Mouse (Mus musculus) C2C12 (cell line): ENCODE measurements around the gene Tube1. TPM values are rescaled to one million over a fixed set of nuclear protein-coding genes. Genes with fewer than 3 reads are reported as not detected.

Experiments used
- H3K27me3 ChIP-seq: one replicate; pipeline ENCODE4 v1.6.1; 2011; ENCODE audit not compliant: control insufficient read depth, insufficient read depth, insufficient read length
- H3K36me3 ChIP-seq: one replicate; pipeline ENCODE4 v1.6.1; 2011; ENCODE audit not compliant: control insufficient read depth, insufficient read depth
- H3K4me3 ChIP-seq: one replicate; pipeline ENCODE4 v1.5.1; 2011; ENCODE audit warnings: mild to moderate bottlenecking, control low read depth; ENCODE audit not compliant: poor library complexity, insufficient read depth, severe bottlenecking
- H3K79me2 ChIP-seq: one replicate; pipeline ENCODE4 v1.6.1; 2011; ENCODE audit not compliant: control insufficient read depth, insufficient read depth
- H3K79me3 ChIP-seq: one replicate; pipeline ENCODE4 v1.6.1; 2011; ENCODE audit warnings: low read depth, control low read depth
- H3ac ChIP-seq: one replicate; pipeline ENCODE3; 2011; ENCODE audit warnings: low read depth; ENCODE audit not compliant: control insufficient read depth, insufficient read length
- CEBPB ChIP-seq: IDR thresholded peaks from one replicate; pipeline ENCODE4 v1.6.1; 2011; ENCODE audit warnings: low read depth, mild to moderate bottlenecking, control low read depth, moderate library complexity
- CTCF ChIP-seq: IDR thresholded peaks from one replicate; pipeline ENCODE4 v1.5.1; 2011; ENCODE audit not compliant: control insufficient read depth, insufficient read depth, insufficient read length
- FOSL1 ChIP-seq: IDR thresholded peaks from one replicate; pipeline ENCODE4 v1.8.0; 2011; ENCODE audit warnings: mild to moderate bottlenecking, low read length; ENCODE audit not compliant: poor library complexity, insufficient read depth, severe bottlenecking
- MAX ChIP-seq: IDR thresholded peaks from one replicate; pipeline ENCODE4 v1.6.1; 2011; ENCODE audit warnings: mild to moderate bottlenecking, control low read depth
- MYOD1 ChIP-seq: IDR thresholded peaks from one replicate; pipeline ENCODE4 v1.6.1; 2011; ENCODE audit warnings: low read depth; ENCODE audit not compliant: control insufficient read depth, insufficient read length
- MYOG ChIP-seq: IDR thresholded peaks from one replicate; pipeline ENCODE4 v1.6.1; 2011; ENCODE audit not compliant: control insufficient read depth, insufficient read length; ENCODE audit errors: extremely low read depth
- USF1 ChIP-seq: IDR thresholded peaks from one replicate; pipeline ENCODE4 v1.6.1; 2011; ENCODE audit warnings: low read depth, mild to moderate bottlenecking, control low read depth, moderate library complexity
- polyA plus RNA-seq: library from polyadenylated mRNA; unstranded; fragments of >200 nt; fragmentation: generic; extraction: Trizol; gene quantifications from one replicate; pipeline ENCODE4 v1.2.1, GENCODE M21; 2012; ENCODE audit warnings: missing spikeins

The Tube1 gene
- polyA plus RNA-seq, 1 experiment, result 3.3 TPM

DNA sequence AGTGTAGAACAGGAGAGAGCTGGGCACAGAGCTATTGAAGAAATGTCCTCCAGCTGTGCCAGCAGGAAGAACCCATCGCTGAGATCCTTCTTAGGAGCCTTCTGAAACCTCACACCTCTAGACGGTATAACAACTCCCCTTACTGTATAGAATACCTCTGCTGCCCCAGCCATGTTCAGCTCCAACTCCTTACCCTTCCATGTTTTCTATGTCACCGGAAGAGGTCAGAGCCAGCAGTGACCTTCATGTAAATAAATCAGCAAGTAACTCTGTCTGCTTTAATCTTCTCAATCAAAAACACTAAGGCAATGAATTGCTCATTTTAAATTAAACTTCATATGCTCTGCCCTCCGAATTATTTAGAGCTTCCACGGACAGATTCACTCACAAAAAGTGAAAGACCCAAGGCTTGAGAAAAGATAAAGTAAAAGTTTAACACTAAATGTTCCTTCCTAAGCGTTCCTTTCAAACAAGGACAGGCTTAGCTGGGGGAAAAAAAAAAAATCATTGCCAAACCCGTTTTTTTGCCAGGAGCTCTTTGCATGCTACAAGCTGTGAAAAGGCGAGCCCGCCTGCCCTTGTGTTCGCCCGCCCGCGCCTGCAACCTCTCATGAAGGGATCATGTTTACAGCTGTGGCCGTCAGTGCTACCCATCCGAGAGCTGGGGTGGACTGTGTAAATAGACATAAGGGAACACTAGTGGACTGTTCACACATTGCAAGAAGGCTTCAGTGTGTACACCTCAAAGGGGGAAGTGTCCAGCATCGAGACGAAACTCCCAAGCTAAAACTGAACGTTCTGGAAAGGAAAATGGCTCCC is 29.1 kb downstream of the Tube1 start:
- H3K79me2 ChIP-seq, result no peaks in the 10 kb centered on the region
- TF ChIP-seq CTCF, result no peak
- TF ChIP-seq MAX, result no peak
- no peak for TF ChIP-seq MYOD1
- TF ChIP-seq CEBPB, result no peak
- TF ChIP-seq MYOG, result no peak
- no peaks in the 10 kb centered on the region for H3K79me3 ChIP-seq
- H3K27me3 ChIP-seq, result peaks cover 6% of the 10 kb centered on the region
- H3ac ChIP-seq, result no peak overlapping the region
- no peaks in the 10 kb centered on the region for H3K36me3 ChIP-seq
- H3K4me3 ChIP-seq, result no peak overlapping the region

DNA sequence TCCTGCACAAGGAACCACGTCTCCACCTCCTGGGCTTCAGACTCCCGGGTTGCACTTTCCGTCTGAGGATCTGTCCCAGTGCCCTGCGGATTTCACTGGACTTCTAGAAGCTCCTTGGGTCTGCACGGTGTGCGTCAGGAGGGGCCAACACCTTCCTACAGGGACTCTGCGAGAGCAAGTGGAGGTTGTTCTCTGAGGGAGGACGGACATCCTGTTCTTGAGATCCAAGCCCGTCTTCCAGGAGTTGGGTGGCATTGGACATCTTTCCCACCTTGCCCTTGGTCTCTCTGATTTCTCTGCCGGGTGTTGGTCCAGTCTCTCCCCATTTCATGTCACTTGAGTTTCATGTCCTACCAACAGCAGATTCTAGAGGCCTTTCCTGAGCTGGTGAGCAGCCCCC is 29.9 kb downstream of the Tube1 start, which contains the start of gene Ccn6:
Gene Ccn6, minus strand, starts transcription at position 101 of the 400 bp plus-strand sequence.
- no peak for TF ChIP-seq MAX
- TF ChIP-seq FOSL1, result no peak
- Histone ChIP-seq H3K36me3 (no peaks in the 10 kb centered on the region), H3K4me3 (no peak within 1 kb of the TSS), H3K79me2 (no peaks in the 10 kb centered on the region), H3ac (no peak within 1 kb of the TSS), H3K27me3 (peaks cover 6% of the 10 kb centered on the region), H3K79me3 (no peaks in the 10 kb centered on the region)

DNA sequence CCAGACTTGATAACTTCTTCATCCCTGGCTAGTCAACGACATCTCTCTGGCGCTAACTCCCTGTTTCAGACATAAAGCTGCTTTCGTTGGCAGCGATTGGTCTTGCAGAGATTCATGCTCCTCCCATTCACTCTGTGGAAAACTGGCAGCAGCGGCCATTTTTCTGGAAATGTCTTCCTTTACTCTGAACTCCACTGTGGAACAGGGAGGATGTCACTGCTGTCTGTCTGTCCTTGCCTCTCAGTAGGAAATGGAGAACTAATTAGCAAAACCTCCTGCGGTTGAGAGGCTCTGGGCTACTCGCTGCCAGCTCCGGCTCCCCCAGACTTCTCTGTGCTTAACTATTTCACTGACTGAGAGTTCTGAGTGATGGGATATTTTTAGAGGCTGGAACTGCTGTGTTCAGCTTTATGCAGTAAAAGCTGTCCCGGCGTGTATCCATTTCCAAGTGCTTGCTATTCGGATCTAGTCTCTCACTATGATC is 31.9 kb downstream of the Tube1 start:
- Histone ChIP-seq H3K27me3 (peaks cover 6% of the 10 kb centered on the region), H3K79me3 (no peaks in the 10 kb centered on the region), H3K4me3 (no peak overlapping the region), H3K79me2 (no peaks in the 10 kb centered on the region), H3K36me3 (no peaks in the 10 kb centered on the region), H3ac (no peak overlapping the region)
- TF ChIP-seq MYOD1 (no peak), CTCF (no peak), FOSL1 (no peak), USF1 (no peak), MAX (no peak), CEBPB (no peak), MYOG (no peak)

DNA sequence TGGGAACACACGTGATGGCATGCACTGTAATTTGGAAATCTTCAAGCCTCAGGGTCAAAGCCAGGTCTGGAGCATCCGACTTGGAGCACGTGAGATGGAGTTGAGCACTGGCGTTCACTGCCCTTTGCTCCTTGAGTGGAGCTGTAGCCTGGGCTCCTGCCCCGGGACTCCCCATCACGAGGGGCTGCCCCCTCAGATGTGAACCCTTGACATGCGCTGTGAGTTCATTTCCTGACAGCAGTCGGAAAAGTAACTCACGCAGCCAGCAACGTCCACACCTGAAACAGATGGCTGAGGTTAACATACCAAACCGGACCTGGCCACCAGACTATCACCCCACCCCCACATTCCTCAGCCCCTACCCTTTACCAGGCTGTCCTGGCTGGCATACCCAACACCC is 33.8 kb downstream of the Tube1 start:
- Histone ChIP-seq H3K36me3 (no peaks in the 10 kb centered on the region), H3K79me2 (no peaks in the 10 kb centered on the region), H3ac (no peak overlapping the region), H3K27me3 (peaks cover 6% of the 10 kb centered on the region), H3K79me3 (no peaks in the 10 kb centered on the region), H3K4me3 (no peak overlapping the region)
- TF ChIP-seq FOSL1, result no peak
- TF ChIP-seq CEBPB, result no peak
- no peak for TF ChIP-seq MAX
- no peak for TF ChIP-seq MYOD1
- no peak for TF ChIP-seq CTCF
- no peak for TF ChIP-seq USF1
- no peak for TF ChIP-seq MYOG

DNA sequence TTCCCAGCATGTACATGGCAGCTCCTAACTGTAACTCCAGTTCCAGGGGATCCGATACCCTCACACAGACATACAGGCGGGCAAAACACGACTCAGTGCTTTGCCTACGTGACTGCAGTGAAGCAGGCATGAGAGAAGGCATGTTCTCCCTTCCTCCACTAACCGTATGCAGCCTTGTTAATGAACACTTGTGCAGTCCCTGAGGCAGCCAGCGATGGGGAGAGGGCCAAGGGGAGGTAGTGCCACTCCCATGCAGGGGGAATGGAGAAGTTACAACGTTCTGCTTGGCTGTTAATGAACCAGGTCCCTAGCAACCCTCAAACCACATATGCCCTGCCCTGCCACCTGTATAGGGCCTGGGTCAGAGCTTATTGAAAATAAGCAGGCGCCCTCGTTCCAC is 35.9 kb downstream of the Tube1 start:
- Histone ChIP-seq H3K27me3 (peaks cover 6% of the 10 kb centered on the region), H3K4me3 (no peak overlapping the region)

DNA sequence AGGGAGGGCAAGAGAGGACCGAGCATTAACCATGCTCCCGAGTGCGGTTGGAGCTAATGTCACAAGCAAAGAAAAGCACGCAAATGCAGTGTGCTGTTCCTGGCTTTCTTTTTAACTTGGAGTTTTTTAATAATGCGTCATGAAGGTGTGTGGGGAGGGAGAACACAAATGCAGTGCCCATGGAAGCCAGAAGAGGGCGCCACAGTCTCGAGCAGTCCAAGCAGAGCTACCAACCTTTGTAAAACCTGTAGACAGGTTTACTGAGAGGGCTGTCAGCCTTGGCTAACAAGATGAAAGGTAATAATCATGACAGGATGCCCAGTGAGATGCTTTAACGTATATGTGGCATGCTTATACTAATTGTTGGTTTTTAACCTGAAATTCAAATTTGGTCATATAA is 36.4 kb downstream of the Tube1 start:
- Histone ChIP-seq H3K79me3 (no peaks in the 10 kb centered on the region), H3K36me3 (no peaks in the 10 kb centered on the region), H3K79me2 (no peaks in the 10 kb centered on the region), H3K4me3 (no peak overlapping the region), H3ac (no peak overlapping the region), H3K27me3 (peaks cover 6% of the 10 kb centered on the region)
- TF ChIP-seq CEBPB (no peak), FOSL1 (no peak), MAX (no peak), CTCF (peak; percentile 73)

More for the DNA sequence above, 35.9 kb downstream of the Tube1 start:
- TF ChIP-seq CEBPB (no peak), MAX (no peak), USF1 (no peak), CTCF (no peak), MYOG (no peak), MYOD1 (no peak), FOSL1 (no peak)
- H3K79me3 ChIP-seq, result no peaks in the 10 kb centered on the region
- H3K79me2 ChIP-seq, result no peaks in the 10 kb centered on the region
- no peak overlapping the region for H3ac ChIP-seq
- no peaks in the 10 kb centered on the region for H3K36me3 ChIP-seq
